Mouse (Mus musculus): ENCODE results near the gene Capza2.
A peak's percentile ranks its signal among the peaks of the same experiment; 100 is the strongest.

The Capza2 gene

DNA sequence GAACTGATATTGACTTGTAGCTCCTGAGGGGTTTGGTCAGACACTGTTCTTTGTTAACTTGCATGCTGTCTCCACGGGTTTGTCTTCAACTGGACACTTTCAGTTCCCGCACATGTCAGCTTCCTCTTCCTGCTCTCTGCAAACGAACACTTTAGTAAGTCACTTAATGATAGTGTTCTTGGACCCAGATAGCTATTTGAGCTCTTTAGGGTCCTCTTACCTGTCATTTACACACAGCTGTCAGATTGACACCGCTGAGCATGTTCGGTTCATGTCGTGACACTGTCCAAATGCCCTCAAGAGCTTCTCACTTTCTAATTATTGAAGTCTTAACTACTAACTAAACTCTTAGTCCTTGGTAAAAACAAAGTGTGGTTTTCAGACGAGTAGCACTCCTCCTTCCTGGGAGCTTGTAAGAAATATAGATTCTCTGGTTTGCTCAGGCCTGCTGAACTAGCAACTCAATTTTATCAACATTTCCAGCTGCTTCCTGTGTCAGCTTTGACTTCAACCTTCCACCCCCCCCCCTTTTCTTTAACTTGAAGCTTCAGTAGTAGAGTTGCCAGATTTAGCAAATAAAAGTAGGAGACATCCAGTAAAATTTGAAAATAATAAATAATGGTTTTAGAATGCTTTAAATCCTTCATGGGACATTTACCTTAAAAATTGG, at the start of gene Capza2:
Gene Capza2 (plus strand): TSS at position 620 of the 670 bp plus-strand sequence.
- DNase-seq (ENCODE audit: low read depth, low spot score) = no peak

DNA sequence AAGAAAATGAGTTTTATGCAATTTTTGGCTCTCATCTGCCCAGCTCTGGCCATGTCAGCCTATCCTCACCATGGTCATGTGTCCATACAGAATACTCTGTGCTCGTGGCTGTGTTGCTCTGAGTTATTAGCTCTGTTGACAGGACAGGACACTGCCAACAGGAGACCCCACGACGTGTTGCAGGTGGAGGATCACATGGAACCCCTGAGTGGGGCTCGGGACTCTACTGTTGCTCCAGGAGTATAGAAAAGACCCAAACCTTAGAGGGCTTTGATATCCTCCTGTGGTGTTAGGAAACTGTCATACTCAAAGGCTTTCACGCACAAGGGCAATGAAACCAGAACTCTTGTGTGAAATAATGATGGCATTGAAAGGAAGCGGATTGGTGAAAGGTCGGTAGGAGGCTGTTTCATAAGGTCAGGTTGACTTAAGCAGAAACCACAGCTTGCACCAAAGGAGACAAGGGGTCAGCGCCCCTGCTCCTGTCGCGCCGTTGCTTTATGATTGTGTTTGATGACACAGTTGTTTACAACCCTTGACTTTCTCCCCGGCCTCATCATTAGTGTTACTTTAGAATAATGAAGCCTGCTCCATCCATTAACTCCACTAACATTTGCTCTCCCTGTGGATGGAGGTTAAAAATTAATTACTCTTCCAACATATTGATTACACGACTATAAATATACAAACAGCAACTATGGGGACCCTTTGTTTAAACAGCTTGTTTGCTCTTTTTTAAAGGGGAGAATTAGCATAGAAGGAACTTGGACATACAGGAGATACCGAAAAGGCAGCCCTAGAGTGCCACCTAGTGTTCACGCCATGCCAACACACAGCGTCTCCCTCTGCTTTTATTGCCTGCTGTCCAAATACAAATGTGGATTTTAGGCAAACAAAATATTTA, 46.7 kb upstream of the Capza2 start:
- DNase-seq (ENCODE audit: low read depth, low spot score) = peak; percentile 73

DNA sequence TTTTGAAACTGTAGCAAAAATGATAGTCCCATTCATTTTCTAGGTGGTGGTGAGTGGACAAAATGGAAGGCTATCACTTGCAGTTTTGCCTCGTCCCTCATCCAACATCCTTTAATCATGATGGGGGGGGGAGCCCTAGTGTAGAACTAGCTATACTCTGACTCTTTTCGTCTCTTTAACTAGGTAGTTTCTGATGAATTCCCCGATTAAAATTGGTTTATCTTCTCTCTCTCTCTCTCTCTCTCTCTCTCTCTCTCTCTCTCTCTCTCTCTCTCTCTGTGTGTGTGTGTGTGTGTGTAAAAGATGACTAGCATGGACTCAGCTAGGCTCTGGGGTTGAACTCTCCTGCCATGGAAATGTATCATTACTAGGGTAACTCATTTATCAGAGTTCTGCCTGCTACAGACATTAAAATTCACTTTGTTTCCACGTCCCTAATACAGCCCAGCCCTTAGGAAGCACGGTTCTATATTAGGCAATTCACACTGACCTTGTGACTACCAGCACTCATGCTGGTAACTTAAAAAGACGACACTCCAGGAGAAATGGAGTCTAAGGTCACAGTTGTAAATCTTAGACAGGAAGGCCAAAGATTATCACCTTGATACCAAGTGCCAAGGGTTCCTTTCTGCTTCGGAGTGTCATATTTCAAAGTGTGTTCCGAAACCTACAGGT, 45.9 kb upstream of the Capza2 start:
- DNase-seq (ENCODE audit: low read depth, low spot score) = no peak

DNA sequence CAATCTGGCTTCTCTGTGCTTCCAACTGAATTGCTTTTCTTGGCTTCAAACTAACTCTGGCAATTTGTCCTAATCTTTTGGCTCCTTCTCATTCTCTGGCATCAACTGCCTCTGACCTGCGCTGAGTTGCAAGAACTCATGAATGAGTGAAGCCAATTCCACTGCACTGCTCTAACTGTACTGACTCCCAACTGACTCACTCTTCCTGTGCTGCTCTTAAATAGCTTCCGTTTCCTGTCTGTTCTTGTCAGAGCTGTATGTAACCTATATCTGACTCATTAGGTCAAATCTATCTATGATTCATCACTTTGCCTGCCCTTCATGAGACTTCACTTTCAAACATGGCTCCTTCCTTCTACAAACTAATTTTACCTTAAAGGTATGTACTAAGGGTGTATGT, 42.1 kb upstream of the Capza2 start:
- no peak for DNase-seq (ENCODE audit: low read depth, low spot score)

DNA sequence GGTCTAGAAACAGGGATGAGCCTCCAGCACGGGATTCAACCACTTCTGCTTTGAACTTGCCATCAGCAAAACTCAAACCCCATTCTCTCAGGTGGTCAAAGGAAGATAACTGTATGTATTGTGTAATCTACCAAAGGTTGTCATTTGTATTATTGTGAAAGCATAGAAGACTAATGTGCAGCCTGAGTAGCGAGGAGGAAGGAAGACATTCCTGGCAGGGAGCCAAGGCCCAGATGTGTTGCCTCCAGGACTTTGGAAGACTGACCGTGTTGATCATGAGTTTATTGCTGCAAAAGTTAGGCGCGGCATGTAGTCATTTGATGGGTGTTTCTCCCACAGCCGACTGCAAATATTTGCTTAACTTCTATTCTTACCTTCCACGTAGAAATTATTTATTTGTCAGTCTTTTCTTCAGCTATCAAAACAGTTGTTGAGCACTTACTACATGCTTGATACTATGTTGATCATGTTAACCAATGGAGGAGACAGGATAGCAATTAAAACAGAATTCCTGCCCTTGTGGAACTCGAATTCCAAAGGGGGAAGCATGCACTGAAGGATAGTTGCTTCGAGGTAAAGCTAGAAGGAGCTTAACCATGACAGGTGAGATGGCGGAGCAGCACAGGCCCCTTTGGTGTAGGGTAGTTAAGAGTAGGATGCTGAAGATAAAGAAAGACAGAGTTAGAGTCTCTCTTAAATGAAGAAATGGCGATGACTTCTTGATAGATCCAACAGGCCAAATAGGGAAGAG, 40.1 kb upstream of the Capza2 start:
- DNase-seq (ENCODE audit: low read depth, low spot score) = no peak

DNA sequence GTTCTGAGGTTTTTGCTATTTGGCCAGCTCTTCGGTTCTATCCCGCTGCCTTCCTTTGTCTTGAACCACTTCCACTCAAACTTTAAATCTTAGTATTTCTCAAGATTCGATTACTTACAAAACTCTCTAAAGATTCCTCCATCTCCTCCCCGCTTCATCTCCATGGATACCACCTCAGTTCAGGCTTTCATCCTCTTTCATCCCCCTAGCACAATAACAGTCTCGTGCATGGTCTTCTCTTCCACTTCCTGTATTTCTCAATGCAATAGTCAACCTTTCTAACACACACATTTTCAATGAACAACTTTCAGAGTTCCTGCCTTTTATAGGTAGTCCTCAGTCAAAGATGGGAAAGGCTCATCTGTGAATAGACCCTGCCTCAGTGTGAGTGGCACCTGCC, 36.7 kb upstream of the Capza2 start:
- DNase-seq (ENCODE audit: low read depth, low spot score) = no peak

DNA sequence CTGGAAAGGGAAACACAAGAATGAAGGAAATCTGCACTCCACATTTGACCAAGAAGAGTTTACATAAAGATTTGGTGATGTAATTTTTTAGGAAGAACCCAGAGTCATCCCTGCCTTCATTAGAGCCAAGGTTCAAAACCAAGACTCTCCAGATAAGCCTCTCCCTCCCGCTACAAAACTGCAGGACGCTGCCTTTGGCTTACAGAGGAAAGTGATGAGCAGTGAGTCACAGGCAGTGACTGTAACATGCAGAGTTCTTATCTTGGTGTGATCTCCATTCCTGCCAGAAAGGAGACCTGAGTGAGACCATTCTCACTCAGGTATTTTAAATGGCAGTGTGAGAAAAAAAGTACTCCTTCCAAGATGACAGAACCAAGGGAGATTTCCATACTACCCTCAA, 34.5 kb upstream of the Capza2 start:
- no peak for DNase-seq (ENCODE audit: low read depth, low spot score)

DNA sequence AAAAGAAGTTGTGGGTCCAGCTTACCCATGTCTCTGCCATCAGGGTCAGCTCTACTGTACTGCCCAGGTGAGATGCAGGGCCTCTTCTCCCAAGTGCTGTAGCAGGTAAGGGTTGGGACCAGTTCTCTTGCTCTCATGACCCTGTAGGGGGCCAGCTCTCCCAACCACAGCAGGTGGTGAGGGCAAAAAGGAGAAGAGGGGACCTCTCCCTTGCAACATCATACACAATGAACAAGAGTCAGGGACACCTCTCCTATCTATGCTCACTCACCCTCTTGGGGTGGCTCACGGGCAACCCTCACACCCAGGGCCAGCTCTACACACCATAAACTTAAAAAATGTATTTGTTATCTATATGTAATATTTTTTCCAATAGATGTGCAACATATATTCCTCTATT, 29.1 kb upstream of the Capza2 start:
- no peak for DNase-seq (ENCODE audit: low read depth, low spot score)

DNA sequence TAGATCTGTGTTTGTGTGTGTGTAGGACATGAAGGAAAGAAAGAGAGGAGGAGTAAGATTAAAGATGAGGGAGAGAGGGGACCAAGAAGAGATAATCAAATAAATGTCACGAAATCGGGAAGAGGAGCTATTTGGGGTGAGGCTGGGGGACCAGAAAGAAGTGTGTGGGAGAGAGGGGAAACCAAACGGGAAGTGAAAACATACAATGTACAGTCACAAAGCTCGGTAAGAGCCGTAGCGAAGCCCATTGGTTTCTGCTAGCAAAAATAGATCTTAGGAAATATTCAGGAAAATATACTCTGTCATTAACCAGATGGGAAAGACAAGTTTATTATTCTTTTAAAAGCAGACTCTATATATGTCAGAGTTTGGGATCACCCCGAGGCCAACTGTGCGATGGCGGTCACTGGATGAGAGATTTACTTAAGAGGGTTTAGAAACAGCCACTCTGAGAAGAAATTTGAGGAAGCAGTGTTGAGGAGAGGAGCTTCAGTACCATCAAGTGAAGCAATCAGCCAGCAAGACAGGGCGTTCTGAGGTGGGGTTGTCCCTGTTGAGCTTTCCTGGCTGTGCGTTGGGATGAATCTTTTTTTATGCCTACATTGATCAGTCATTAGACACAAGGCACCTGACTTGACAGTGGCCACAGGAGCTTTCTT, 24.6 kb upstream of the Capza2 start:
- no peak for DNase-seq (ENCODE audit: low read depth, low spot score)

DNA sequence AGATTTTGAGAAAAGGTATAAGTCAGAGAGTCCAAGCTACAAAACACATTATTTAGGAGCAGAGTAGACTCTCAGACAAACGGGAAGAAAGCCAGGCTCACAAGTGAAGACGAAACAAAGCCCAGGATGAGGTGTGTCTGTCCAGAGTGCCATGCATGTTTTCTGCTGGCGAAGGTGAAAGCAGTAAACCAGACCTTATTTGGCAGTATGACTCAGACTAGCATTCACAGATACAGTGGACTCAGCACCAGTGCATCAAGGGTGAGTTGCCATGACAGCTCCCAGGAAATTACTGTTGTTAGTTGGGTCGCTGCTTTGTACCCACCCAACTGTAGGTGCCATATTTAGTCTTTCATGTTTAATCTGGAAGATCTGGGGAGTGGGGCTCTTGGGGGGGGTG, 23.4 kb upstream of the Capza2 start:
- DNase-seq (ENCODE audit: low read depth, low spot score) = no peak

DNA sequence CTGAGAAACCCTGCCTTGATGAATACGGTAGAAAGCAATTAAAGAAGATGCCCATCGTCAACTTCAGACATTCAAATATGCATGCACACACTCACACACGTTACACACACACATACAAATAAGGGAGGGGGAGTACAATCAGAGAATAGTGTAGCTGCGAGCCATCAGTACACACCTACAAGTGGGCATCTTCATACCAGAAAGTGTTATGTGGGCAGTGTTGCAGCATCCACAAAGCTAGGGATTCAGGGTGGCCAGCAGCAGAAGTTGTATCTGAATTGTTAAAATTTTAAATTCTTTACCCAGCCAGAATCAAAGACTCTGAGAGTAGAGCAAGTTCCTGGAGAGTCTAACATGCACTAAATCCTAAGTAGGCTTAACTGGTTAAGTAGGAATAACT, 15.2 kb upstream of the Capza2 start:
- no peak for DNase-seq (ENCODE audit: low read depth, low spot score)

DNA sequence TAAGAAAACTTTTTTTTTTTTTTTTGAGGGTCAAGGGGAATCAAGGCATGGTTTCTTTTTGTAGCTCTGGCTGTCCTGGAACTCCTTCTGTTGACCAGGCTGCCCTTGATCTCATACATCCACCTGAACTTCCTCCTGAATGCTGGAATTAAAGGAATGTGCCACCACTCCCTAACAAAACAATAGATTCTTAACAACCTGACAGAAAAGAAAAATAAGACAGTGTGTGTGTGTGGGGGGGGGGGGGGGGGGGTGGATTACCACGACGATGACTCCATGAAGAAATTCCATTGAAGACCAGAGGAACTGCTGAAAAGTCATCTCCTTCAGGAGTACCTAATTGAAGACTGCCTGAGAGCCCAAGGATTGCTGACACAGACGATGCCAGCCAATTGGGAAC, 14.6 kb upstream of the Capza2 start:
- DNase-seq (ENCODE audit: low read depth, low spot score) = peak; percentile 81

DNA sequence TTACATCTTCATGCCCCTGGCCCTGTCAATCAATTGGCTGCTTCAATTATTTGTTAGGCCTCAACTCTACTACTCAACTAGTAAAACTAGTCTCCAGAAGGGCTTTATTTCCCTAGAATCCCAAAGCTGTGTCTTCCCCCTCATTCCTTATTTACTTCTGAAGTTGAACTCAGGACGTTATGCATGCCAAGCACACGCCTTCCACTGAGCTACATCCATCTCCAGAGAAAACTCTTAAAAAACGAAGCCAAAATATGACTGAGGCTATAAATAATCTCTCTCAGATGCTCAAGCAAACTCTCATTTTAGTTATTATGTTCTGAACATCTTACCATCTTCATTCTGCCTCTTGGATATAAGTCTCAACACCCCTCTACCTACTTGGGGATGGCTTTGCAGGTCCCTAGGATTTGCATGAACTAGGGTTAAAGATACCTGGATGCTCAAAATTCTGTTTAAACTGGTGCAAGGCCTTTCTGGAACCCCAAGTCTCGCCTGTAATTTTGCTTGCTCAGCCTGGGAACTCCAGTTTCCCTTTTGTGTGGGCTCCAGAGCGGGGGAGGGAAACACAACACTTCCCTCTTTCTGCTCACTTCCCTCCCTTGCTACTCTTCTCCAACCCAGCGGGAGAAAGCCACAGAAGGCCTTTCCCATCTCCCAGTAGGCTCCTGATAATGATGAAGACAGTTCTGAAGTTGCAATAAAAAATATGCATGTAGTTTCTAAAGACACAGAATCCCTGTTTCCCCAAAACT, 7.2 kb upstream of the Capza2 start:
- DNase-seq (ENCODE audit: low read depth, low spot score) = no peak

DNA sequence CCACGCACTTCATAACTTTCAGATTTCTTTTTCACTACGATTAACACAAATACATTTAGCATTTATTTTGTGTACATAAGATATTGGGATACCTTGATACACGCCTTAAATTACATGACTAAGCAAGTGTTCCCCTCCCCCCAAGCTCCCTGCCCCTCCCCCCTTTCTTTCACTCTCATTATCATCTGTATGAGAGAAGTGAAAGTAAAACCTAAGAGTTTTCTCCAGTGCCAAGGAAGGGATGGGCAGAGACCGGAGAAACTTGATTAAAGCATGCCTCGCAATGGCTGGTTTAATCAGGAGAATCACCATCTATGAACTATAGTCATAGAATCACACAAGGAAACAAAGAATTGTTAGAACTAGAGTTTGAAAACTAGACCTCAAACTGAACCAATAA, 6.3 kb upstream of the Capza2 start:
- no peak for DNase-seq (ENCODE audit: low read depth, low spot score)

DNA sequence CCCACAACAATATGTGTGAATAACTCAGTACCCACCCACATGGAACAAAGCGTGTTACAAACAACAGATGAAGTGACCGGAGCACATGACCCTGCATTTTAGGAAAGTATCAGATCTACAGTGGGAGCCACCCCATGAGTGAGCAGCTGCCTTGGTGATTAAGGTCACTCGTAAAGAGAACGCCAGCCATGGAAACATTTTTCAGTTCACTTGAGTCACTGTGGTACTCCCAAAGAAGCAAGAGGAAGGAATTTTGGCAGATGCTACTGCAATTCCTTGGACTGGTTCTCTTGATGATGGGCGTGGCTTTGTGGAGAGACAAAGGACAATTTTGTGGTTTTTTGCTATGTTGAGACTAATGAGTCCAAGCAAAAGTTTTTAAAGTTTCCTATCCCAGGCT, 4.4 kb upstream of the Capza2 start:
- no peak for DNase-seq (ENCODE audit: low read depth, low spot score)

DNA sequence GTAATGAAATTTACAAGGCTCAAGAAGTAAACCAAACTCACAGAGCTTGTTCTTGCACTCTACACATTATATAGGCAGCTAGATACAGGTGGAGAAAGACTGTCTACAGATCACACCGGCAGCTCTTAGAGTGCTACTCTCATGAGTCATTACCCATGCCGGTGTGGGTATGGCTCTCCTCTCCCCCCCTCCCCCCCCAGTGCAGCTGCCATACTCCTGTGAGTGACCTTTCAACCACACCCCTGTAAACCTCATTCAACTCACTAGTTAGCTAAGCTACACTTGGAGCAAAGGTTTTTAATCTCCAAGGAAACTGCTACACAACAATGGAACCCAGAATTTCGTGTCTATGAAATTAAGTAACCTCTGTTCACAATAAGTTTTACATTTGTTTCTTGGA, 2.2 kb upstream of the Capza2 start:
- DNase-seq (ENCODE audit: low read depth, low spot score) = peak; percentile 39

DNA sequence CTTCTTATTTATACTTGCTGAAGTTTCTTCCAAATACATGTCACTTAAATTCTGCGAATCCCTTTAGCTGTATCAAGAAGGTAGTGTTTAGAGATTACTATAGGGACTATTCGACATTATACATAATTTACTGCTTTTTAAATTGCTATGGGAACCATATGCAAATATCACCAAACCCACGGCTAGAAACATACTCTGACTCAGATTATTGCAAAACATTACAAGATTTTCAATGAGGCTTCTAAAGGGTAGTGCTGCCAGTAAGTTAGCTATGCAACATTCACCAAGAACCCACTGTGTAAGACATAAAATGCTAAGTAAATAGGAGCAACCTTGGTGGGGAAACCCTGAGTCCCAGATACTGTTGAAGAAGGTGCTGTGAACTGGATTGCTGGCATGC, 1.0 kb upstream of the Capza2 start:
- no peak for DNase-seq (ENCODE audit: low read depth, low spot score)

DNA sequence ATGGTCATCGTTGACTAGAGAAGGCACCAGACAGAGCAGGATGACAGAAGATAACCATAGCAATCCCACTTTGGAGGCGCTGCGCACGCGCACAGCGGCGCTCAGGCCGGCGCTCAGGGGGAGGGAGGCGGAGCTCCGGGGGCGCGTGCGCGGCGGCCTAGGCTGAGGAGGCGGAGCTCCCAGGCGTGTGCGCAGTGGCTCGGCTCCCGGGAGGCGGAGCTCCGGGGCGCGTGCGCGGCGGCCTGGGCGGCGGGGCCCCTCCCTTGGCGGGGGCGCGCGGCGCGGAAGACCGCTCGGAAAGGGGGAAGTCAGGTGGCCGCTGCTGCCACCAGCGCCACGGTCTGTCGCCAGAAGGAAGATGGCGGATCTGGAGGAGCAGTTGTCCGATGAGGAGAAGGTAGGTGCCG, 733 bp downstream of the Capza2 start:
- DNase-seq (ENCODE audit: low read depth, low spot score) = peak; percentile 96

DNA sequence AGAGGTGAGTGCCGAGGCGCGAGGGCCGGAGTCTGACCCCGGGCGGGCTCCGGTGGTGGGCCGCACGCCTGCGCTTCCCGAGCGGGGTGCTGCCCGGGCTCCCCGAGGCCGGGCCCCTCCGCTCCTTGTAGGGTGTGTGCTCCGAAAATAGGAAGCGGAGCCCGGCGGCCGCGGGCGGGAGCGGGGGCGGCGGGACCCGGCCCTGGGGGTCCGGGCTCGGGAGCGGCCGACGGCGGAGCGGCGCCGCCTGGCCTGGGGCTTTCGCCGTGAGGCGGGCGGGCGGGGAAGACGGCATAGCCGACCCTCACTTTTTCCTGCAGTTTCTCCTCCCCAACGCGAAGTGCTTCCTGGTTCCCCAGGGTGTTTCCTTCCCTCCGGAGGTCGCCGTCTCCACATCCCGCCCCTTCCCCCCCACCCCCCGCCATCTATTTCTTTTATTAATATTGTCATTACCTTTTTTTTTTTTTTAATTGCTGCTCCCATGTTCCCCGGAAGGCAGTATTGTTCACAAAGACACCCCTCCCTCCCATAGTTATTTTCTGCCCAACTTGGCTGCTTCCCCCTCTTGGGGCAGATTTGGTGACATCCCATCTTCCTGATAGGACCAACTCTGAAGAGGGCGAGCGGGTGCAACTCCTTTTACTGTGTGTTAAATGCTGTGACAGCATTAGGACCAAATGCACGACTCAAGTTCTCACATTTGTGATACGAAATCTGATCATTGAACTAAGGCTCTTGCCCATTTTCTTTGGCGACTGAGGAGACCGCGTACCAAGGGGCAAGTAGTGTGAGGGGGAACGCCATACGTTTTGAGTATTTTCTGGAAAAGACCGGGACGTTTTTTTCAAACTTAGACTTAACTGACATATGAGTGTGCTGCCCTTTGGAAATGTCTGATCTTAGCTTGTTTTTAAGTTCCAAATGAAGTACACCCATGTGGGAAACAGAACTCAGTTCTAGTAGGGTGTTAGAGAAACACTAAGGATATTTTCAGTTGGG, 1.5 kb downstream of the Capza2 start:
- peak; percentile 51 for DNase-seq (ENCODE audit: low read depth, low spot score)

All from ZHBTc4 (cell line).